Mouse (Mus musculus): ENCODE measurements around the gene Arhgef15. TPM values are rescaled to one million over a fixed set of nuclear protein-coding genes. Genes with fewer than 3 reads are reported as not detected.
"Not testable (repeated sequence)": the region's sequence is repeated elsewhere in the genome, so short reads cannot be mapped to it uniquely, and the experiment has no call there.

The Arhgef15 gene
- total RNA-seq, 1 experiment from 2014 or later = not detected

- ATAC-seq (replicated peaks; ENCODE audit: insufficient number of reproducible peaks, low FRiP score, low TSS enrichment, poor library complexity, severe bottlenecking) = peak; percentile 92
Measured at GRCm38 (mm10) chr11:68967337-68968282, 10.3 kb upstream of the Arhgef15 start, which contains the start of gene Slc25a35. Slc25a35 (plus strand) TSS chr11:68968131.

GRCm38 (mm10) chr11:68966554-68966953 is 9.3 kb upstream of the Arhgef15 start:
- no peak for ATAC-seq (replicated peaks; ENCODE audit: insufficient number of reproducible peaks, low FRiP score, low TSS enrichment, poor library complexity, severe bottlenecking)

GRCm38 (mm10) chr11:68965845-68966244 is 8.6 kb upstream of the Arhgef15 start:
- ATAC-seq (replicated peaks; ENCODE audit: insufficient number of reproducible peaks, low FRiP score, low TSS enrichment, poor library complexity, severe bottlenecking) = peak; percentile 61; the same call in 1 of the 2 replicates

GRCm38 (mm10) chr11:68965050-68965449 is 7.8 kb upstream of the Arhgef15 start:
- no peak for ATAC-seq (replicated peaks; ENCODE audit: insufficient number of reproducible peaks, low FRiP score, low TSS enrichment, poor library complexity, severe bottlenecking)

- ATAC-seq (replicated peaks; ENCODE audit: insufficient number of reproducible peaks, low FRiP score, low TSS enrichment, poor library complexity, severe bottlenecking) = no peak
Measured at GRCm38 (mm10) chr11:68963405-68963804, 6.1 kb upstream of the Arhgef15 start.

- not testable (repeated sequence) for ATAC-seq (replicated peaks; ENCODE audit: insufficient number of reproducible peaks, low FRiP score, low TSS enrichment, poor library complexity, severe bottlenecking)
Measured at GRCm38 (mm10) chr11:68962159-68962558, 4.9 kb upstream of the Arhgef15 start.

GRCm38 (mm10) chr11:68961596-68961995 is 4.3 kb upstream of the Arhgef15 start:
- ATAC-seq (replicated peaks; ENCODE audit: insufficient number of reproducible peaks, low FRiP score, low TSS enrichment, poor library complexity, severe bottlenecking) = no peak

GRCm38 (mm10) chr11:68957971-68958370 is 691 bp upstream of the Arhgef15 start:
- ATAC-seq (replicated peaks; ENCODE audit: insufficient number of reproducible peaks, low FRiP score, low TSS enrichment, poor library complexity, severe bottlenecking) = no peak

- no peak for ATAC-seq (replicated peaks; ENCODE audit: insufficient number of reproducible peaks, low FRiP score, low TSS enrichment, poor library complexity, severe bottlenecking)
Measured at GRCm38 (mm10) chr11:68956697-68957096, 583 bp downstream of the Arhgef15 start.

GRCm38 (mm10) chr11:68956107-68956506 is 1.2 kb downstream of the Arhgef15 start:
- no peak for ATAC-seq (replicated peaks; ENCODE audit: insufficient number of reproducible peaks, low FRiP score, low TSS enrichment, poor library complexity, severe bottlenecking)

GRCm38 (mm10) chr11:68955473-68955872 is 1.8 kb downstream of the Arhgef15 start:
- ATAC-seq (replicated peaks; ENCODE audit: insufficient number of reproducible peaks, low FRiP score, low TSS enrichment, poor library complexity, severe bottlenecking) = no peak

GRCm38 (mm10) chr11:68954408-68954807 is 2.9 kb downstream of the Arhgef15 start:
- no peak for ATAC-seq (replicated peaks; ENCODE audit: insufficient number of reproducible peaks, low FRiP score, low TSS enrichment, poor library complexity, severe bottlenecking)

GRCm38 (mm10) chr11:68953903-68954302 is 3.4 kb downstream of the Arhgef15 start:
- ATAC-seq (replicated peaks; ENCODE audit: insufficient number of reproducible peaks, low FRiP score, low TSS enrichment, poor library complexity, severe bottlenecking) = no peak

GRCm38 (mm10) chr11:68947542-68947993 is 9.7 kb downstream of the Arhgef15 start:
- ATAC-seq (replicated peaks; ENCODE audit: insufficient number of reproducible peaks, low FRiP score, low TSS enrichment, poor library complexity, severe bottlenecking) = no peak

GRCm38 (mm10) chr11:68946806-68947440 is 10.4 kb downstream of the Arhgef15 start:
- no peak for ATAC-seq (replicated peaks; ENCODE audit: insufficient number of reproducible peaks, low FRiP score, low TSS enrichment, poor library complexity, severe bottlenecking)

GRCm38 (mm10) chr11:68946001-68946400 is 11.3 kb downstream of the Arhgef15 start:
- no peak for ATAC-seq (replicated peaks; ENCODE audit: insufficient number of reproducible peaks, low FRiP score, low TSS enrichment, poor library complexity, severe bottlenecking)

- no peak for ATAC-seq (replicated peaks; ENCODE audit: insufficient number of reproducible peaks, low FRiP score, low TSS enrichment, poor library complexity, severe bottlenecking)
Measured at GRCm38 (mm10) chr11:68945245-68945644, 12.0 kb downstream of the Arhgef15 start.

GRCm38 (mm10) chr11:68942731-68943130 is 14.5 kb downstream of the Arhgef15 start:
- no peak for ATAC-seq (replicated peaks; ENCODE audit: insufficient number of reproducible peaks, low FRiP score, low TSS enrichment, poor library complexity, severe bottlenecking)

GRCm38 (mm10) chr11:68940516-68940915 is 16.8 kb downstream of the Arhgef15 start:
- ATAC-seq (replicated peaks; ENCODE audit: insufficient number of reproducible peaks, low FRiP score, low TSS enrichment, poor library complexity, severe bottlenecking) = no peak

Measured in monocyte, adult 5-6 weeks (primary cell).